Mouse (Mus musculus) activated CD4-positive, CD25-positive, alpha-beta regulatory T cell (primary cell): ENCODE results near the gene Arhgef19. TPM values are rescaled to one million over a fixed set of nuclear protein-coding genes. Genes with fewer than 3 reads are reported as not detected.

Experiments
- polyA plus RNA-seq, 2 experiments: library from polyadenylated mRNA; unstranded; fragments of 100-300 nt; shearing (Covaris generic); gene quantifications; one replicate each; pipeline ENCODE4 v1.2.1; 2017

Gene Arhgef19
- polyA plus RNA-seq = under 1 TPM; 0.15 to 0.30 TPM

GRCm38 (mm10) chr4:141239388-141240125, at the start of gene Arhgef19:
Gene Arhgef19, plus strand, starts transcription at chr4:141239499.

GRCm38 (mm10) chr4:141213770-141214336, 25.4 kb upstream of the Arhgef19 start, which contains the start of gene Rsg1:
Gene Rsg1, plus strand, starts transcription at chr4:141213956.

GRCm38 (mm10) chr4:141301116-141301553, 61.8 kb downstream of the Arhgef19 start, which contains the start of gene Epha2:
Gene Epha2, plus strand, starts transcription at chr4:141301240.

Other genes with a start within 250 kb of the Arhgef19 start
- not detected for gene Mfap2, start 229.1 kb upstream of the Arhgef19 start, polyA plus RNA-seq
- gene Crocc, start 178.9 kb upstream of the Arhgef19 start, polyA plus RNA-seq = 1 to 10 TPM; 1.2 to 2.0 TPM
- 100 to 1,000 TPM in 1 of 2 experiments, 10 to 100 TPM in 1; 94.8 to 160 TPM for gene Necap2, start 161.1 kb upstream of the Arhgef19 start, polyA plus RNA-seq
- under 1 TPM; 0.25 to 0.48 TPM for gene Spata21, start 151.2 kb upstream of the Arhgef19 start, polyA plus RNA-seq
- 10 to 100 TPM; 50.1 to 65.1 TPM for gene Szrd1, start 99.7 kb upstream of the Arhgef19 start, polyA plus RNA-seq
- gene Fbxo42, start 91.6 kb upstream of the Arhgef19 start, polyA plus RNA-seq = 10 to 100 TPM; 15.4 to 22.7 TPM
- gene Rsg1, start 25.5 kb upstream of the Arhgef19 start, polyA plus RNA-seq = 1 to 10 TPM; 2.2 to 4.3 TPM
- not detected for gene Epha2, start 61.7 kb downstream of the Arhgef19 start, polyA plus RNA-seq
- not detected for gene Fam131c, start 128.7 kb downstream of the Arhgef19 start, polyA plus RNA-seq
- not detected for gene Clcnka, start 159.2 kb downstream of the Arhgef19 start, polyA plus RNA-seq
- not detected for gene Clcnkb, start 176.5 kb downstream of the Arhgef19 start, polyA plus RNA-seq
- not detected for gene Hspb7, start 181.3 kb downstream of the Arhgef19 start, polyA plus RNA-seq
- gene Srarp, start 196.6 kb downstream of the Arhgef19 start, polyA plus RNA-seq = not detected
- gene Zbtb17, start 205.2 kb downstream of the Arhgef19 start, polyA plus RNA-seq = 10 to 100 TPM; 28.4 to 33.1 TPM